Mouse (Mus musculus) liver, embryonic 14.5 days (tissue): Measurements from ENCODE around the gene Zkscan2.

Experiments used
- CTCF ChIP-seq: IDR thresholded peaks from 2 replicates; pipeline ENCODE4 v1.5.1; 2016; ENCODE audit warnings: antibody characterized with exemption, low read depth, control low read depth
- EP300 ChIP-seq: IDR thresholded peaks from 2 replicates; pipeline ENCODE4 v1.6.1; 2016; ENCODE audit warnings: antibody characterized with exemption, low read depth

DNA sequence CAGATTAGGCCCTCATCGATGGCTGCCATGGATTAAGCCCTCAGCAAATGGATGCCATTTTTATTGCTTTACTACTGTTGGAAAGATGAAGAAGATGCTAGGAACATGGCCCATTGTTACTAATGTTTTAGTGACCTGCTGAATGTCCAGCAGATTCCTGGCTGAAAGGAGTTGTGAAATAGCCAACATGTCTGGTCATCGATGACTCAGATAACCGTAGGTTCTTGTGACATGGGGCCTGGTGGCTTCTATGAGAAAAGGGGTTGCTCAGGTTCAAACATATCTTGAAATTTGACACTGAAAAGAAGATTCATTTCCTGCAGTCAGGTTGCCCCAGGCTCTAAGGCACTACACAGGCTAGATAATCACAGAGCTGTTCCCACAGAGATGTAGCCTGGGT, 45.2 kb downstream of the Zkscan2 start:
- no peak for TF ChIP-seq CTCF
- TF ChIP-seq EP300, result no peak
